Mouse (Mus musculus) heart, postnatal 0 days (tissue): Measurements from ENCODE around the gene Cabp4. TPM values are rescaled to one million over a fixed set of nuclear protein-coding genes. Genes with fewer than 3 reads are reported as not detected.

Experiments used
- ATAC-seq: fragments of 200-750 bp; cut with Nextera tagmentation; 2 replicates; pipeline ENCODE4 v1.8.0; 2017; ENCODE audit warnings: low read depth, moderate number of reproducible peaks, moderate library complexity; ENCODE audit not compliant: insufficient read depth
- DNase-seq: peaks from one replicate; pipeline ENCODE4 v3.0.0-alpha.2; 2016; ENCODE audit warnings: low spot score
- H3K27ac ChIP-seq: fragments of 300-500 bp; sonication (generic); 2 replicates; pipeline ENCODE4 v1.5.1; 2014; ENCODE audit warnings: low read depth, mild to moderate bottlenecking
- H3K27me3 ChIP-seq: fragments of 300-500 bp; sonication (generic); 2 replicates; pipeline ENCODE4 v1.6.1; 2014; ENCODE audit warnings: low read length, mixed read lengths; ENCODE audit not compliant: control insufficient read depth, insufficient read depth
- H3K36me3 ChIP-seq: fragments of 300-500 bp; sonication (generic); replicated peaks from 2 replicates; pipeline ENCODE4 v1.6.1; 2014; ENCODE audit warnings: low read length, mixed read lengths; ENCODE audit not compliant: control insufficient read depth, insufficient read depth
- H3K4me1 ChIP-seq: fragments of 300-500 bp; sonication (generic); 2 replicates; pipeline ENCODE4 v1.6.1; 2014; ENCODE audit warnings: antibody characterized with exemption; ENCODE audit not compliant: control insufficient read depth, insufficient read depth
- H3K4me2 ChIP-seq: fragments of 300-500 bp; sonication (generic); 2 replicates; pipeline ENCODE4 v1.6.1; 2014; ENCODE audit warnings: low read depth, mild to moderate bottlenecking, low read length, moderate library complexity
- H3K4me3 ChIP-seq: fragments of 300-500 bp; sonication (generic); 2 replicates; pipeline ENCODE4 v1.5.1; 2014; ENCODE audit warnings: low read depth, low read length
- H3K9ac ChIP-seq: fragments of 300-500 bp; sonication (generic); replicated peaks from 2 replicates; pipeline ENCODE4 v1.6.1; 2014; ENCODE audit warnings: low read depth, low read length, mixed read lengths
- H3K9me3 ChIP-seq: fragments of 300-500 bp; sonication (generic); replicated peaks from 2 replicates; pipeline ENCODE4 v1.6.1; 2016; ENCODE audit warnings: low read length; ENCODE audit not compliant: control insufficient read depth
- CTCF ChIP-seq: IDR thresholded peaks from 2 replicates; pipeline ENCODE4 v1.5.1; 2016; ENCODE audit warnings: antibody characterized with exemption, control low read depth, low read depth
- EP300 ChIP-seq: IDR thresholded peaks from 2 replicates; pipeline ENCODE4 v1.6.1; 2016; ENCODE audit warnings: antibody characterized with exemption, low read depth
- WGBS: fragments of 180-500 bp; shearing (Covaris S2); extraction: QIAGEN DNeasy Blood & Tissue Kit; methylation state at CpG from one replicate; pipeline ENCODE4 v1.1.7; 2014; 5-methylcytosine and 5-hydroxymethylcytosine counted together
- polyA plus RNA-seq: library from polyadenylated mRNA; unstranded; fragments of >200 nt; fragmentation: Nextera tagmentation; extraction: Ambion mirVana; gene quantifications from 2 replicates; pipeline ENCODE4 v1.2.1, GENCODE M21; 2015
- total RNA-seq: library from RNA; depleted of rRNA; stranded (reverse); fragments of >200 nt; gene quantifications from 2 replicates; pipeline ENCODE4 v1.2.3, GENCODE M21; 2014; ENCODE audit warnings: low replicate concordance

Cabp4 gene
- total and polyA plus RNA-seq, 2 experiments from 2014 or later = 0.11 TPM; not detected in 1

DNA sequence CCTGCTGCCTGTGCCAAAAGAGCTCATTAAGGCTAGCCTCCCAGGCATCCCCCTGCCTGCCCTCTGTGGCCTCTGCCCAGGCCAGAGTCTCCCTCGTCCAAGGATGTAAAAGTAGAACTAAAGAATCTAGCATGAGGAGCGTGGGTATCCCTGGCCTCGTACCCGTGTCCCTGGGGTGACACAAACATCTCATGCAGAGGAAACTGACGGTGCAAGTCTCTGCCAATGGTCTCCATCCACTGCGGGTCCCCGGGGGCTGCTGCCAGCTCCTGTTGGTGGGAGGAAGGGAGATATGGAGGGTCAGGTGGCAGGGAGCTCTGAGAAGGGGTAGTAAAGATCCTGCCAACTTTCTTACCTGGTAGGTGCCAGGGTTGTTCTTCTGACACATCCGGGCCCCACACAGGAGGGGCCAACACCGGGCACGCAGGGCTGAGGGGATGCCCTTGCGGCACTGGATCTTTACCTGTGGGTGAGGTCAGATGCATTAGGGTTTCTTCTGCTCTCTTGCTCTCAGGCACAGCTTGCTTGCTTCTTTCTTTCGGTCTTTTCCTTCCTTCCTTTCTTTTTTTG, 45.3 kb upstream of the Cabp4 start:
- Histone ChIP-seq H3K36me3 (peaks cover 11% of the 10 kb centered on the region), H3K27me3 (no peaks in the 10 kb centered on the region), H3K9me3 (no peaks in the 10 kb centered on the region), H3K9ac (no peak overlapping the region), H3K27ac (no peak overlapping the region), H3K4me3 (no peak overlapping the region), H3K4me2 (peak overlapping the region; percentile 13; the same call in 1 of the 2 replicates), H3K4me1 (peaks cover 46% of the 10 kb centered on the region)
- WGBS = 79% methylated on average over 12 of the region's 12 CpGs
- ATAC-seq (no peak), DNase-seq (no peak)
- TF ChIP-seq EP300 = no peak
- TF ChIP-seq CTCF = no peak

GRCm38 (mm10) chr19:4187303-4187702, 43.5 kb upstream of the Cabp4 start:
- TF ChIP-seq CTCF (no peak), EP300 (no peak)
- H3K9me3 ChIP-seq = no peaks in the 10 kb centered on the region
- no peak for ATAC-seq
- H3K4me1 ChIP-seq = peaks cover 36% of the 10 kb centered on the region
- no peak overlapping the region for H3K9ac ChIP-seq
- H3K4me2 ChIP-seq = peak overlapping the region; percentile 18; the same call in 1 of the 2 replicates
- 56% methylated on average over 3 of the region's 3 CpGs for WGBS
- peak overlapping the region; percentile 56 for H3K27ac ChIP-seq
- no peaks in the 10 kb centered on the region for H3K27me3 ChIP-seq
- H3K36me3 ChIP-seq = no peaks in the 10 kb centered on the region
- no peak for DNase-seq
- no peak overlapping the region for H3K4me3 ChIP-seq

DNA sequence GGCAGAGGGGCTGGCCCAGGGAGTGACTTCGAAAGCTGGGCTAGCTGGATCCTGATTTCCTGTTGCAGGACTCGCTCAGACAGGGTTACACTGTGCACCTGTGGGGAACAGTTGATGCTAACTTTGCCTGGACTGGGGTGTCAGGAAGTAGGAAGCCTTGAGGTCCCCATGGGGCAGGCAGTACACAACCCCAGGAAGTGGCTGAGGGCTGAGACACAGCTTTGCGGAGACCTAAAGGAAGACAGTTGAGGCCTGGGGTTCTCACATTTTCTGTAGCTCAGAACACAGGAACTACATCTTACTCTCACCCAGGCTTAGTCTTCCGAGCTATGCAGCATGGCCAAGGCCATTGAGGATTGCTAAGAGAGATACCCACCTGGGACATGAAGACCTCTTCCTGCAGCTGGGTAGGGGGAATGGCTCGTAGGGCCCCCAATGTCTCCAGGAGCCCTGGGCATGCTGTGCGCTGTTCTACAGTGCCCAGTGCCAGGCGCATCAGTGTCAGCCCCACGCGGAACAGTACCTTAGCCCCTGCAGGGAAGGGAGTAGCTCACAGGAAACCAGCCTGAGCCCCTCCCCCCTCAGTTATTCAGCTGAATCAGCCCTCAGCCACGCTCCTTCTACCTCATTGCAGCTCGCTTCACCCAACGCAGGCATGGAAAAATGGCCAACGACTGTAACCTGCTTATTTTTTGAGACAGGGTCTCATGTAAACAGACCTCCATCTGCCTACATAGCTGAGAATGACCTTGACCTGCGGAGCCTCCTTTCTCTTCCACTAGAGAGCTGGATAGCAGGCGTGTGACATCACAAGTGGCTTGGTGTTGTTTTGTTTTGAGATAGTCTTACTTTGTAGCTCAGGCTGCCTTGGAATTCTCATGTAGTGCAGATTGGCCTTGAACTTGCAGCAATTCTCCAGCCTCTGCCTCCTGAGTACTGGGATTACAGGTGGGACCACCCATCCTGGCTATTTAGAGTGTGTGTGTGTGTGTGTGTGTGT, 41.4 kb upstream of the Cabp4 start:
- H3K4me2 ChIP-seq = peak overlapping the region; percentile 36; the same call in 1 of the 2 replicates
- peak; percentile 53; the same call in 1 of the 2 replicates for ATAC-seq

DNA sequence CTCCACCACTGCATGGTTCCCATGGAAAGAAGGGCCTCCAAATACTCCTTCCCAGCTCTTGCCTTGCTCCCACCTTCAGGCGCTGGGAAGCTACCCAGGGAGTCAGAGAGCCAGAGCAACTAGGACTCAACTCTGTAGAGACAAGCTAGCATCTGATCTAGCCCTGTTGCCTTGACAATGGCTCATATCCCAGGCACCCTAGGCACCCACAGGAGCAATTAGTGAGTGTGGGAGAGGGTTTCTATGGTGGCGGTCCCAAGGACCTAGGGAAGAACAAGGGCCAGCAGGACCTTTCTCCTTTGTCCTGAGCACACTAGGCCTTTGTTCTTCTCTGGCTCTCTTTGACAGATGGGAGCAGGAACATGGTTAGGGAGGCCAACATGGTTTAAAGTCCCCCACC, 39.9 kb upstream of the Cabp4 start:
- no peaks in the 10 kb centered on the region for H3K27me3 ChIP-seq
- H3K4me3 ChIP-seq = no peak overlapping the region
- H3K9ac ChIP-seq = no peak overlapping the region
- H3K4me1 ChIP-seq = peaks cover 33% of the 10 kb centered on the region
- DNase-seq (no peak), ATAC-seq (no peak)
- H3K27ac ChIP-seq = no peak overlapping the region
- WGBS = 73% methylated on average over 2 of the region's 2 CpGs
- H3K4me2 ChIP-seq = no peak overlapping the region
- H3K9me3 ChIP-seq = no peaks in the 10 kb centered on the region
- H3K36me3 ChIP-seq = no peaks in the 10 kb centered on the region
- TF ChIP-seq EP300 = no peak
- TF ChIP-seq CTCF = no peak

More for the DNA sequence above, 41.4 kb upstream of the Cabp4 start:
- Histone ChIP-seq H3K9me3 (no peaks in the 10 kb centered on the region), H3K36me3 (no peaks in the 10 kb centered on the region), H3K9ac (no peak overlapping the region), H3K4me1 (peaks cover 33% of the 10 kb centered on the region), H3K4me3 (no peak overlapping the region), H3K27me3 (no peaks in the 10 kb centered on the region), H3K27ac (peak overlapping the region; percentile 61)
- no peak for DNase-seq
- WGBS = 38% methylated on average over 15 of the region's 15 CpGs
- TF ChIP-seq EP300 (no peak), CTCF (no peak)

DNA sequence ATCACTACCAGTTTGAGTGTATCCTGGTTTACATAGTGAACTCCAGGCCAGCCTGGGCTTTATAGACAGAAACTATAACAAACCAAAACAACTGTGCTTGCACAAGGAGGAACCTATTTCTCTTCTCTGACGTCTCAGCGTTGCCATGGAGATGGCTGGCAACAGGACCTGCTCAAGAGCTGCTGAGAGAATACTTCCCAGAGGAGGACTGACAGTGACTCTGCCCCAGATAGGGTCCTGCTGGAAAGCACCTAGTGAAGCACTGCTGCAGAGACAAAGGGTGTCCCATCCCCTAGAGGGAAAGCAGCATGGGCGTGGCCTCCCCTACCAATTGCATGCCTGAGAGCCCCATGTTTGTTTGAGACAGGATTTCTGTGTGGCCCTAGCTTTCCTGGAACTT, 38.1 kb upstream of the Cabp4 start:
- TF ChIP-seq EP300 (no peak), CTCF (no peak)
- 42% methylated on average over 3 of the region's 3 CpGs for WGBS
- Histone ChIP-seq H3K9ac (0 out of 2 replicates have a peak overlapping the region, but pooled peaks have one; percentile 1), H3K4me1 (peaks cover 23% of the 10 kb centered on the region), H3K36me3 (no peaks in the 10 kb centered on the region), H3K9me3 (no peaks in the 10 kb centered on the region), H3K27ac (no peak overlapping the region), H3K4me3 (no peak overlapping the region), H3K4me2 (no peak overlapping the region), H3K27me3 (no peaks in the 10 kb centered on the region)
- DNase-seq (no peak), ATAC-seq (no peak)
